Comparison of ENCODE assay signal across 27 mouse cellular contexts in the genomic region with DNA sequence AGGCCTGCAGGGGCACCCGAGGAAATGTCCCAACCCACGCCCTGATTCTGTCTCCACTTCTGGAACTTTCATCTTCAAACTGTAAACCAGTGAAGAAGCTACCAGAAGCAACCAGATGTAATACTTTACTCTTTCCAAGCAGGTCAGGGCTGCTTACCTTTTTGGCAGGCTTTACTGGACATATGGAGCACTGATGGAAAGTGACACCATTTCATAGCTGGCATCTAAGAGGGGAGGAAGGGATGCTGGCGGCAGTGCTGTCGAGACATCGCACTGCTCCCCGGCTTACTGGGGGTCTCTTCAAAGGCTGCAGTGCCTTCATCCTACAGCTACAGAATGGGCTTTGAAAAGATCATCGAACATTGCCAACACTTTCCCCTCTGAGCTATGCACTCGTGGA. TPM values are rescaled to one million over a fixed set of nuclear protein-coding genes. Genes with fewer than 3 reads are reported as not detected.
DNase-seq lines count a peak whose midpoint lies in the region; ATAC-seq lines count a peak whose summit lies in the region.
"Had no signal": no experiment of that assay in that cellular context is flagged by ENCODE, and none has a peak within 500 bp of the region (broad histone marks: within the 10 kb centered on the region; RNA-seq: fewer than 3 reads in every experiment).

No protein-coding gene starts in this region.

- no peak overlapping the region for H3K4me3 ChIP-seq in liver, embryonic 13.5 days (replicated peaks)
- H3K4me3 ChIP-seq in forebrain, embryonic 12.5 days (replicated peaks): no peak overlapping the region
- no peak overlapping the region for H3K4me3 ChIP-seq in forebrain, embryonic 13.5 days
- no peak overlapping the region for H3K4me3 ChIP-seq in kidney, embryonic 16.5 days (ENCODE audit: low read length)
- H3K4me3 ChIP-seq: limb, embryonic 15.5 days; lung, embryonic 15.5 days; neural tube, embryonic 12.5 days had no signal

- H3K27me3 ChIP-seq in liver, embryonic 13.5 days: no peaks in the 10 kb centered on the region
- peaks cover 24% of the 10 kb centered on the region for H3K27me3 ChIP-seq in forebrain, embryonic 12.5 days
- H3K27me3 ChIP-seq in forebrain, embryonic 13.5 days: peaks cover 18% of the 10 kb centered on the region
- no peaks in the 10 kb centered on the region for H3K27me3 ChIP-seq in kidney, embryonic 16.5 days (ENCODE audit: insufficient read depth, low read length)

- WGBS in liver, embryonic 13.5 days (ENCODE audit: insufficient replicate concordance): 84% methylated on average over 8 of the region's 8 CpGs
- 86% methylated on average over 8 of the region's 8 CpGs for WGBS in forebrain, embryonic 12.5 days
- WGBS in forebrain, embryonic 13.5 days: 88% methylated on average over 8 of the region's 8 CpGs
- WGBS in kidney, embryonic 16.5 days: 79% methylated on average over 8 of the region's 8 CpGs

- peaks cover 34% of the 10 kb centered on the region for H3K36me3 ChIP-seq in liver, embryonic 13.5 days
- no peaks in the 10 kb centered on the region for H3K36me3 ChIP-seq in forebrain, embryonic 12.5 days (replicated peaks)
- no peaks in the 10 kb centered on the region for H3K36me3 ChIP-seq in forebrain, embryonic 13.5 days (ENCODE audit: poor library complexity, severe bottlenecking)
- H3K36me3 ChIP-seq in kidney, embryonic 16.5 days (ENCODE audit: insufficient read depth, low read length): no peaks in the 10 kb centered on the region
- H3K36me3 ChIP-seq: limb, embryonic 15.5 days; lung, embryonic 15.5 days; neural tube, embryonic 12.5 days had no signal

- H3K4me1 ChIP-seq in liver, embryonic 13.5 days (replicated peaks): peaks cover 74% of the 10 kb centered on the region
- H3K4me1 ChIP-seq in forebrain, embryonic 12.5 days: peaks cover 14% of the 10 kb centered on the region
- peaks cover 18% of the 10 kb centered on the region for H3K4me1 ChIP-seq in forebrain, embryonic 13.5 days
- peaks cover 3% of the 10 kb centered on the region; the same call in 1 of the 2 replicates for H3K4me1 ChIP-seq in kidney, embryonic 16.5 days (ENCODE audit: insufficient read depth, low read length)

- no peak for DNase-seq in liver, embryonic 13.5 days
- DNase-seq in liver: no peak
- DNase-seq in cerebellum, adult 18-20 months: peak; percentile 68 to 81
- DNase-seq in cerebellum, postnatal 10 days: peak; percentile 57 to 65
- DNase-seq: adrenal gland, adult 2 months; embryo, embryonic 11 days; gastrocnemius, postnatal 36 days; heart, postnatal 36 days; kidney, adult 18-20 months; layer of hippocampus, adult 9-11 months; left cerebral cortex, postnatal 4 days; lung, postnatal 36 days; midbrain, embryonic 14.5 days; retina, postnatal 1 day; right cerebral cortex, postnatal 25 days; spleen, adult 18-20 months; thymus, postnatal 25 days had no signal

- H3K9me3 ChIP-seq in liver, embryonic 13.5 days (replicated peaks): no peaks in the 10 kb centered on the region
- H3K9me3 ChIP-seq in forebrain, embryonic 12.5 days: no peaks in the 10 kb centered on the region
- no peaks in the 10 kb centered on the region for H3K9me3 ChIP-seq in forebrain, embryonic 13.5 days (replicated peaks)
- H3K9me3 ChIP-seq in kidney, embryonic 16.5 days (ENCODE audit: low read length): no peaks in the 10 kb centered on the region
- H3K9me3 ChIP-seq: limb, embryonic 15.5 days; lung, embryonic 15.5 days; neural tube, embryonic 12.5 days had no signal

- ATAC-seq in liver, embryonic 13.5 days (ENCODE audit: low read depth): no peak
- no peak for ATAC-seq in forebrain, embryonic 12.5 days (ENCODE audit: low FRiP score)
- ATAC-seq in forebrain, embryonic 13.5 days: no peak
- no peak for ATAC-seq in kidney, embryonic 16.5 days (ENCODE audit: low FRiP score, low TSS enrichment)
- ATAC-seq: forebrain, embryonic 16.5 days; inflammation-experienced regulatory T-cells, adult 6 months had no signal

- H3K4me2 ChIP-seq in liver, embryonic 13.5 days: peak overlapping the region; percentile 46
- H3K4me2 ChIP-seq in forebrain, embryonic 12.5 days: no peak overlapping the region
- H3K4me2 ChIP-seq in forebrain, embryonic 13.5 days: no peak overlapping the region
- H3K4me2 ChIP-seq in kidney, embryonic 16.5 days (replicated peaks; ENCODE audit: low read depth, low read length): no peak overlapping the region
- H3K4me2 ChIP-seq: hindbrain, embryonic 14.5 days; limb, embryonic 15.5 days; lung, embryonic 15.5 days; neural tube, embryonic 12.5 days had no signal

- H3K9ac ChIP-seq in liver, embryonic 13.5 days: no peak overlapping the region
- no peak overlapping the region for H3K9ac ChIP-seq in forebrain, embryonic 12.5 days
- H3K9ac ChIP-seq in forebrain, embryonic 13.5 days: no peak overlapping the region
- no peak overlapping the region for H3K9ac ChIP-seq in kidney, embryonic 16.5 days (replicated peaks; ENCODE audit: low read length)
- H3K9ac ChIP-seq: hindbrain, embryonic 14.5 days; limb, embryonic 15.5 days; lung, embryonic 15.5 days; neural tube, embryonic 12.5 days had no signal

- peak overlapping the region; percentile 76; the same call in 1 of the 2 replicates for H3K27ac ChIP-seq in liver, embryonic 13.5 days
- no peak overlapping the region for H3K27ac ChIP-seq in forebrain, embryonic 12.5 days
- no peak overlapping the region for H3K27ac ChIP-seq in forebrain, embryonic 13.5 days
- H3K27ac ChIP-seq in kidney, embryonic 16.5 days (ENCODE audit: low read length): no peak overlapping the region
- H3K27ac ChIP-seq: hindbrain, embryonic 14.5 days; kidney, postnatal 0 days; limb, embryonic 15.5 days; lung, embryonic 15.5 days; neural tube, embryonic 12.5 days had no signal

RNA-seq across cellular contexts. Expression of a gene that starts 5.3 kb away (rescaled TPM):
- 4.7 and 6.0 TPM in 2 replicates for polyA plus RNA-seq in liver, embryonic 13.5 days (2015; fragmentation: Nextera tagmentation; extraction: Ambion mirVana)
- polyA plus RNA-seq in forebrain, embryonic 12.5 days (2016; fragmentation: Nextera tagmentation; extraction: Ambion mirVana): 3.2 and 3.4 TPM in 2 replicates
- 2.4 and 2.7 TPM in 2 replicates for polyA plus RNA-seq in forebrain, embryonic 13.5 days (2015; fragmentation: Nextera tagmentation; extraction: Ambion mirVana)
- polyA plus RNA-seq in kidney, embryonic 16.5 days (2015; fragmentation: Nextera tagmentation; extraction: Ambion mirVana): 1.4 and 2.5 TPM in 2 replicates

RNA-seq across cellular contexts. Expression of a gene that starts 57.6 kb away (rescaled TPM):
- 54.1 and 55.9 TPM in 2 replicates for polyA plus RNA-seq in liver, embryonic 13.5 days (2015; fragmentation: Nextera tagmentation; extraction: Ambion mirVana)
- polyA plus RNA-seq in forebrain, embryonic 12.5 days (2016; fragmentation: Nextera tagmentation; extraction: Ambion mirVana): 109 and 114 TPM in 2 replicates
- 112 and 114 TPM in 2 replicates for polyA plus RNA-seq in forebrain, embryonic 13.5 days (2015; fragmentation: Nextera tagmentation; extraction: Ambion mirVana)
- 140 and 141 TPM in 2 replicates for polyA plus RNA-seq in kidney, embryonic 16.5 days (2015; fragmentation: Nextera tagmentation; extraction: Ambion mirVana)

Comparison
In these comparisons a context has a peak if more than half of its experiments do, and no peak if none do; other contexts are left out.
1. DNase-seq: peak in cerebellum, adult 18-20 months (2 of 2) and cerebellum, postnatal 10 days (2 of 2); none in liver, embryonic 13.5 days (single experiment) and liver (single experiment).